Mouse (Mus musculus) forebrain, embryonic 11.5 days (tissue): Measurements from ENCODE around the gene Ltb4r1. TPM values are rescaled to one million over a fixed set of nuclear protein-coding genes. Genes with fewer than 3 reads are reported as not detected.
A peak's percentile ranks its signal among the peaks of the same experiment; 100 is the strongest.
"Not testable (repeated sequence)": the region's sequence is repeated elsewhere in the genome, so short reads cannot be mapped to it uniquely, and the experiment has no call there.

Experiments used
- ATAC-seq: fragments of 200-750 bp; cut with Nextera tagmentation; replicated peaks from 2 replicates; pipeline ENCODE4 v1.8.0; 2017; ENCODE audit warnings: moderate TSS enrichment; ENCODE audit not compliant: low FRiP score
- DNase-seq: peaks from one replicate; pipeline ENCODE4 v3.0.0-alpha.2; 2017; ENCODE audit warnings: low spot score
- H3K27ac ChIP-seq: fragments of 300-500 bp; sonication (generic); 2 replicates; pipeline ENCODE4 v1.5.1; 2014; ENCODE audit warnings: low read depth, low read length
- H3K27me3 ChIP-seq: fragments of 300-500 bp; sonication (generic); 2 replicates; pipeline ENCODE4 v1.6.1; 2014; ENCODE audit warnings: mild to moderate bottlenecking, low read length, mixed read lengths; ENCODE audit not compliant: control insufficient read depth, insufficient read depth
- H3K36me3 ChIP-seq: fragments of 300-500 bp; sonication (generic); 2 replicates; pipeline ENCODE4 v1.6.1; 2014; ENCODE audit warnings: mild to moderate bottlenecking, low read length, moderate library complexity, mixed read lengths; ENCODE audit not compliant: control insufficient read depth, insufficient read depth
- H3K4me1 ChIP-seq: fragments of 300-500 bp; sonication (generic); replicated peaks from 2 replicates; pipeline ENCODE4 v1.6.1; 2014; ENCODE audit warnings: low read length, mixed read lengths; ENCODE audit not compliant: control insufficient read depth, insufficient read depth
- H3K4me2 ChIP-seq: fragments of 300-500 bp; sonication (generic); 2 replicates; pipeline ENCODE4 v1.6.1; 2014; ENCODE audit warnings: low read depth, mild to moderate bottlenecking, low read length, moderate library complexity, mixed read lengths; ENCODE audit not compliant: severe bottlenecking
- H3K4me3 ChIP-seq: fragments of 300-500 bp; sonication (generic); 2 replicates; pipeline ENCODE4 v1.5.1; 2014; ENCODE audit warnings: low read depth, low read length
- H3K9ac ChIP-seq: fragments of 300-500 bp; sonication (generic); 2 replicates; pipeline ENCODE4 v1.6.1; 2014; ENCODE audit warnings: low read length
- H3K9me3 ChIP-seq: fragments of 300-500 bp; sonication (generic); 2 replicates; pipeline ENCODE4 v1.6.1; 2016; ENCODE audit warnings: low read length, mixed read lengths; ENCODE audit not compliant: control insufficient read depth
- WGBS: fragments of 180-500 bp; shearing (Covaris S2); extraction: QIAGEN DNeasy Blood & Tissue Kit; methylation state at CpG from one replicate; pipeline ENCODE4 v1.1.7; 2014; 5-methylcytosine and 5-hydroxymethylcytosine counted together
- polyA plus RNA-seq: library from polyadenylated mRNA; unstranded; fragments of >200 nt; fragmentation: Nextera tagmentation; extraction: Ambion mirVana; gene quantifications from 2 replicates; pipeline ENCODE4 v1.2.1, GENCODE M21; 2014

The Ltb4r1 gene
- polyA plus RNA-seq, 1 experiment from 2014 or later: not detected

- not testable (repeated sequence) for H3K9me3 ChIP-seq, H3K27ac ChIP-seq, H3K4me1 ChIP-seq, H3K36me3 ChIP-seq, ATAC-seq, H3K9ac ChIP-seq, H3K4me3 ChIP-seq
- WGBS: 1% methylated on average over 6 of the region's 6 CpGs
- peak; percentile 91 for DNase-seq
- H3K27me3 ChIP-seq: peaks cover 39% of the 10 kb centered on the region
- H3K4me2 ChIP-seq: peak overlapping the region; percentile 36; the same call in 1 of the 2 replicates
Measured at GRCm38 (mm10) chr14:55760156-55760555, 5.6 kb upstream of the Ltb4r1 start.

- ATAC-seq: no peak
- Histone ChIP-seq H3K27me3 (peaks cover 41% of the 10 kb centered on the region), H3K4me2 (peak within 1 kb of the TSS; percentile 93), H3K4me3 (peak within 1 kb of the TSS; percentile 47), H3K27ac (no peak within 1 kb of the TSS), H3K9me3 (no peaks in the 10 kb centered on the region), H3K36me3 (no peaks in the 10 kb centered on the region), H3K9ac (peak within 1 kb of the TSS; percentile 65), H3K4me1 (peaks cover 6% of the 10 kb centered on the region; the same call in 1 of the 2 replicates)
- no peak for DNase-seq
- WGBS: 71% methylated on average over 6 of the region's 6 CpGs
Measured at GRCm38 (mm10) chr14:55761163-55761562, 4.6 kb upstream of the Ltb4r1 start, which contains the start of gene Ltb4r2. Gene Ltb4r2, plus strand, starts transcription at chr14:55761428.

- ATAC-seq (peak; percentile 51), DNase-seq (peak; percentile 79)
- no peaks in the 10 kb centered on the region for H3K9me3 ChIP-seq
- H3K4me1 ChIP-seq: peaks cover 6% of the 10 kb centered on the region; the same call in 1 of the 2 replicates
- WGBS: under 1% methylated on average over 77 of the region's 77 CpGs
- H3K27me3 ChIP-seq: peaks cover 48% of the 10 kb centered on the region
- H3K36me3 ChIP-seq: no peaks in the 10 kb centered on the region
- peak overlapping the region; percentile 65 for H3K9ac ChIP-seq
- H3K4me3 ChIP-seq: peak overlapping the region; percentile 47
- H3K27ac ChIP-seq: no peak overlapping the region
- peak overlapping the region; percentile 93 for H3K4me2 ChIP-seq
Measured at GRCm38 (mm10) chr14:55762001-55762821, 3.6 kb upstream of the Ltb4r1 start.

GRCm38 (mm10) chr14:55763166-55763565 is 2.6 kb upstream of the Ltb4r1 start:
- H3K4me3 ChIP-seq: no peak overlapping the region
- H3K4me1 ChIP-seq: peaks cover 6% of the 10 kb centered on the region
- no peak overlapping the region for H3K9ac ChIP-seq
- DNase-seq (no peak), ATAC-seq (no peak)
- H3K4me2 ChIP-seq: no peak overlapping the region; the same call in 1 of the 2 replicates
- H3K27me3 ChIP-seq: peaks cover 57% of the 10 kb centered on the region
- H3K36me3 ChIP-seq: no peaks in the 10 kb centered on the region
- no peaks in the 10 kb centered on the region for H3K9me3 ChIP-seq
- no peak overlapping the region for H3K27ac ChIP-seq
- 62% methylated on average over 7 of the region's 7 CpGs for WGBS

GRCm38 (mm10) chr14:55767519-55768414 is 2.0 kb downstream of the Ltb4r1 start:
- Histone ChIP-seq H3K9me3 (no peaks in the 10 kb centered on the region), H3K4me3 (peak overlapping the region; percentile 36), H3K27ac (no peak overlapping the region), H3K4me1 (no peaks in the 10 kb centered on the region; the same call in 1 of the 2 replicates), H3K36me3 (no peaks in the 10 kb centered on the region), H3K4me2 (peak overlapping the region; percentile 75), H3K27me3 (peaks cover 43% of the 10 kb centered on the region), H3K9ac (peak overlapping the region; percentile 55)
- peak; percentile 76 for DNase-seq
- ATAC-seq: peak; percentile 53; the same call in 1 of the 2 replicates
- 12% methylated on average over 52 of the region's 52 CpGs for WGBS

GRCm38 (mm10) chr14:55768555-55768954 is 2.8 kb downstream of the Ltb4r1 start:
- no peaks in the 10 kb centered on the region for H3K36me3 ChIP-seq
- ATAC-seq (no peak), DNase-seq (no peak)

GRCm38 (mm10) chr14:55769087-55769703 is 3.4 kb downstream of the Ltb4r1 start:
- no peak overlapping the region for H3K9ac ChIP-seq

More at GRCm38 (mm10) chr14:55768555-55768954, 2.8 kb downstream of the Ltb4r1 start:
- peaks cover 35% of the 10 kb centered on the region for H3K27me3 ChIP-seq
- H3K4me3 ChIP-seq: no peak overlapping the region
- no peak overlapping the region for H3K4me2 ChIP-seq
- 85% methylated on average over 6 of the region's 6 CpGs for WGBS
- H3K27ac ChIP-seq: no peak overlapping the region
- no peaks in the 10 kb centered on the region; the same call in 1 of the 2 replicates for H3K4me1 ChIP-seq
- no peaks in the 10 kb centered on the region for H3K9me3 ChIP-seq
- no peak overlapping the region for H3K9ac ChIP-seq

GRCm38 (mm10) chr14:55776711-55777110 is 10.9 kb downstream of the Ltb4r1 start:
- peaks cover under 1% of the 10 kb centered on the region; the same call in 1 of the 2 replicates for H3K27me3 ChIP-seq
- DNase-seq (no peak), ATAC-seq (no peak)
- H3K4me1 ChIP-seq: no peaks in the 10 kb centered on the region
- no peaks in the 10 kb centered on the region for H3K36me3 ChIP-seq
- H3K4me2 ChIP-seq: no peak overlapping the region
- WGBS: 80% methylated on average over 7 of the region's 7 CpGs
- no peak overlapping the region for H3K4me3 ChIP-seq
- no peaks in the 10 kb centered on the region for H3K9me3 ChIP-seq
- H3K27ac ChIP-seq: no peak overlapping the region
- no peak overlapping the region for H3K9ac ChIP-seq

More at GRCm38 (mm10) chr14:55769087-55769703, 3.4 kb downstream of the Ltb4r1 start:
- Histone ChIP-seq H3K27ac (no peak overlapping the region), H3K9me3 (no peaks in the 10 kb centered on the region), H3K4me1 (no peaks in the 10 kb centered on the region; the same call in 1 of the 2 replicates), H3K4me2 (no peak overlapping the region), H3K4me3 (no peak overlapping the region), H3K36me3 (no peaks in the 10 kb centered on the region), H3K27me3 (peaks cover 29% of the 10 kb centered on the region)
- 79% methylated on average over 16 of the region's 16 CpGs for WGBS
- DNase-seq (no peak), ATAC-seq (no peak)
